Mouse (Mus musculus) liver, embryonic 14.5 days (tissue): ENCODE measurements at regions not wholly inside any gene's neighbourhood (a gene's known extent, or its start where the extent isn't known, plus 50 kb on each side); places are given as distances from the start of the nearest gene placed in this dataset.

Experiments
- CTCF ChIP-seq: IDR thresholded peaks from 2 replicates; pipeline ENCODE4 v1.5.1; 2016; ENCODE audit warnings: antibody characterized with exemption, low read depth, control low read depth
- EP300 ChIP-seq: IDR thresholded peaks from 2 replicates; pipeline ENCODE4 v1.6.1; 2016; ENCODE audit warnings: antibody characterized with exemption, low read depth

- TF ChIP-seq CTCF (no peak), EP300 (no peak)
Measured at GRCm38 (mm10) chr14:105718676-105719441, 177.8 kb downstream of the Spry2 start.
